Mouse (Mus musculus): ENCODE data around the gene Grhl1.
A peak's percentile ranks its signal among the peaks of the same experiment; 100 is the strongest.

Grhl1 gene

DNA sequence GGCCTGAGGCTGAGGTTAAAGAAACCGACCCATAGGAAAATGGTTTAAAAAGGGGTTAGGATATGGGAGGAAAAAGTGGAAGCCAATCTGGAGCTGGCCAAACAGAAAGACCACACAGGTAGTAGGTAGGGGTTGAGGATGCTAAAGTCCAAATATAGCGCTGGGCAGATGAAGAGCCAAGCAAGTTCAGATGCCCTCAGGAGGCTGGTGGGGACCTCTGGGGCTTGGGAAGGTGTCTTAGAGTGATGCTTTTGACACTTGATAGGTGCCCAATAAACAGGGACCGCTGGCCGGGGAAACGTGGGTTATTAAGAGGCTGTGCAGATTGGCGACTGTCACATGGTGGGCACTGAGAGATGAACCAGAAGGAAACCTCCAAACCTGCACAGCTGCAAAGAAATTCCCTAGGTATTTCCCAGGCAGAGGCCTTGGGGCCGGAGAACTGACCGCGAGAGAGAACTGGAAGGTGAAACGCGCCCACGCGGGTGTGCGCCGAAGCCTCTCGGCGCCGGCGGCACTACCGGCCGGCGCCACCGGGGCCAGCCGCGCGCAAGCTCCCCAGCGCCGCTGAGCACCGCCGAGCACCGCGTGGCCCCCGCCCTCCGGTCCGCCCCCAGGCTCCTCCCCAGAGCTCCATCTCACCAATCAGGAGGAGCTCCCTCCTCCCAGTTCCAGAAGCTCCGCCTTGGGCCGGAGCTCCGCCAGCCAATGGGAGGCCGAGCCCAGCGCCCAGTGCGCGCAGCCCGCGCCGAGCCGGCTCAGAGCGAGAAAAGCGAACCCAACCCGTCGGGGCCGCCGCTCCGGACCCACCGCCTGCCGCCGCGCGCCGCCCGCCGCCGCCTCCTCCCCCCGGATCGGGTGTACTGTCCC lies at the start of gene Grhl1:
Grhl1 (plus strand) TSS at position 761 of the 870 bp plus-strand sequence.
- peak; percentile 83 to 91 for DNase-seq

DNA sequence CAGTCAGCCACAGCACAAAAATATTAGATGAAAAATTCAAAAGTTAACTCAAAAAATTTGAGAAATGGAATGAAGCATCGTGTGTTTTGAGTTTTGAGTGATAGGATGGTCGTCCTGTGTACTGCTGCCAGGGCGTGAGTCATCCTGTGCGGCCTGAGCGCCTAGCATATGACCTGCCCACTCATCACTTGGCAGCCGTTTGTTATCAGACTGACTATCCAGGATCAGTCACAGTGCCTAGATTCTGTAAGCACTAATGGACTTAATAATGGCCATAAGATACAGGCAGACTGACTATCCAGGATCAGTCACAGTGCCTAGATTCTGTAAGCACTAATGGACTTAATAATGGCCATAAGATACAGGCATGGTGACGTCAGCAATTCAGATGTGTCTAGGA lies 47.0 kb upstream of the Grhl1 start:
- peak; percentile 10 to 16 for DNase-seq

DNA sequence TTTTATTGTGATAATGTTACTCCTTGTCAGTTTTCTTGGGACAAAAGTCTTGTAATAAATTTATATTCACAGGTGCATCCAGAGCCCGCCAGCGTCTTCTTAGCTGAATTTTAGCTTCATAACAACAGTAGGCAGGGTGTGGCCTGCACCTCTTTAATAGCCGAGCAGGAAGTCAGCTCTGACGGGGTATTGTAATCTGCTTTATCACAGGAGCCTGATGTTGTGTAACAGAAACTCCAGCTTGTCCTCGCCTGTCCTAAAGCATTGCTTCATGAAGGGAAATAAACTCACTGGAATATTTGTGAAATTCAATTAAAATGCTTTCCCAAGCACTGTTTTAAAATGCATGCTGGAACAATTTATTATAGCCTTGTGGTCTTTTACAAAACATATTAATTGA lies 35.7 kb upstream of the Grhl1 start:
- no peak for DNase-seq

DNA sequence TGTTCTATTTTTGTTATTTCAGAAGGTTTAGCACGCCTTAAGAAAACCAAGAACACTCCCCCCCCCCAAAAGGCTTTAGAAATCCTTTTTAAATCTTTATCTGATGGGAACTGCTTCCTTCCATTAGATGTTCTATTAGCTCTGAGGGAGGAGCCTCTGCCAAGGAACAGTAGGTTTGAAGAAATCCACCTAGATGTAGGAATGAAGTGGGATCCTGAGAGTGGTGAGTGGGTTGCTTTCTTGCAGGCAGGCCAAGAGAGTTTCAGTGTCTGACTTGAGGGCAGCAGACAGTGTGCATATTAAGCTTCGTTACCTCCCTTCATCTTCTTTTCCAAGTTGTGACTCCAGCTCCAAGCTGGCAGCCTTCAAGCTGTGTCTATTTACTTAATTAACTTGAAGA lies 34.9 kb upstream of the Grhl1 start:
- no peak for DNase-seq

DNA sequence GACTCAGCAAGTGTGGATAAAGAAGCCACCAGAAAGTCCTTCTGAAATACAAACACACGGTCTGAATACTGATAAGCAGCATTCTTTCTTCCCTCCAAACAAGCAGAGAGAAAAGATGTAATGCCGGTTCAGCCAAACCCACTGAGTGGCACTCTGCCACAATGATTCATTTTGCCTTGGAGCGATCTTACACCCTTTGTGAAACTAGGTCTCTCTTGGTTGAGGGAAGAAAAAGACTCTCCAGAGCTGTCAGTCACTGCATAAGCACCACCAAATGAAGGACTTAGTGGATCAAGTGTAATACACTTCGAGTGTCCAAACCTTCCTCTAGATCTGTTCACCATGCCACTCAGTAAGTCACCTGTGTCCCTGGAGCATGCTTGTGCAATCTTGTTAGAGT lies 34.1 kb upstream of the Grhl1 start:
- no peak for DNase-seq

DNA sequence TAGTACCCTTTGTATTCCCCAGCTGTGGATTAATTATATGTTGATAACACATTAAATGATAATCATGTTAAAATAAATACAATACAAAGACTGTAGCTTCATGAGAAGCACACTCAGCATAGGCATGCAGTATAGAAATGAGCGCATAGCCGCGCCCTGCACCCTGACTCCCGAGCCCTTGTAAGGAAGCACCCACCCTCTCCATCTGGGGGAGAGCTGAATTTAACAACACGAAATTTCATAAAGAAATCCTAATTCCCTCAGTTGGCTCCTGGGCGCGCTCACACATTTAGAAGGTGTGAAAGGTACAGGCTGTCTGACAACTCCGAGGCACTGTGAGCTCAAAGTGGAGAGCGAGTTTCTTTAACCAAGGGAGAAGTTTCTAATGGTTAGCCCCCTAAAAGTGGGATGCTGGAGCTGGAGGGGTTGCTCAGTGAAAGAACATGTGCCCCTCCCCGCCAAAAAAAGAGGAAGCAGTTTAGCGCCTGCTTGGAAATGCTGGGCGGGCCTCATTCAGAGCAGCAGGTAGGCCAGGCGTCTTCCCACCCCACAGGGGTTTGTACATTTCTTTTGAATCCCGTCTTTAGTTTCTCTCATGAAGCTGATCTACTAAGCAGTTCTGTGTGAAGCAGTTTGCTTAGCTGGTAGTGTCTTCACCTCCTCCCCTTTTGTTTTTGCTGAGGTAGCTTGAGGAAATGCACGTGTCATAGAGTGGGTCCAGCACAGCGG lies 30.5 kb upstream of the Grhl1 start:
- no peak for DNase-seq

DNA sequence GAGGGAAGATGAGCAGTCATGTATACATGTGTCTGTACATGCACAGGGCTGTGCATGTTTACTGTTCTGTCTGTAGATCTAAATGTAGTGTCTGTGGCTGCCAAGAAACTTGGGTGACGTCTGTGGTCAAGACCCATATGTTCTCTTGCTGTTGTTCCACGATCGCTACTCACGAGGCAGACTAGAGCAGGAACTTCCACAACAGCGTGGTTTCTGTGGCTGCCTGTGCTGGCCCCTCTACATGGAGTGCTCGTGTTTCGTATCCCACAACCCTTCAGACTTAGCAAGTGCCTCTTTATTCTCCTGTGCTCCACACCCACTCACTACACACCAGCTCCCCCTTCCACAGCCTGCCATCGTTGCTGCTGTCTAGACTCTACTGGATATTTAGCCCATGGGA lies 24.4 kb upstream of the Grhl1 start:
- no peak for DNase-seq

DNA sequence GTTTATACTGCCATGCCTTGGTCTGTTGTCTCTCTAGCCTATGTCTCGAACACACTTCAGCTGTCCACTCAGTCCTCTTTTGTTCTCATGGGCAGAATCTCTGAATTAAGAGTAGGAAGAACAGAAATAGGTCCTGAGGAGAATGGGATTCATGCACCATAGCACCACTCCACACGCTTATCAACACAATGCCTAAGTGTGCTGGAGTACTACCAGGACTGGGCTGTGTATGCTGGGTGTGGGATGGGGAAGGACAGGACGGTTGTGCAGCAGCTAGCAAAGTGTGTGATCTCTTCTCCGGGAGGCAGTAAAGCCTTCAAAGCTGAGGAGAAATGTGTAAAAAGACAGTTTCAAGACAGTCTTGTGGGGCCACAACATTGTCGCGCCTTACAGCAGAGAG lies 23.2 kb upstream of the Grhl1 start:
- DNase-seq = no peak

DNA sequence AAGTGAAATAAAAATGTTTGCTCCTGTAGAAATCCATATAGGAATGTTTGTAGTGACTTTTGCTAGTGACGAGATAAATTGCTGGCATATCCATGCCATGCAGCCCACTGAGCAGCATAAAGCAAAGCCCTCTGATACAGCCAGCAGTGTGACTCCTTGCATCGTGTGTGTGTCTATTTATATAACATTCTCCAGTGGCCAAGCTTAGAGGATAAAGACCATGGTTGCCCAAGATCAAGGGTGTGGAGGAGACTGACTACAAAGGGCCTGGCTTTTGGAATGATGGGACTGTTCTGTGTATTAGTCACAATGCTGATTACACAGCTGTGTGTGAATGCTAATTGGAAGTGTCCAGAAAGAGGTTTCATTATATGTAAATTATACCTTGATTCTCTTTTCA lies 19.6 kb upstream of the Grhl1 start:
- DNase-seq = no peak

DNA sequence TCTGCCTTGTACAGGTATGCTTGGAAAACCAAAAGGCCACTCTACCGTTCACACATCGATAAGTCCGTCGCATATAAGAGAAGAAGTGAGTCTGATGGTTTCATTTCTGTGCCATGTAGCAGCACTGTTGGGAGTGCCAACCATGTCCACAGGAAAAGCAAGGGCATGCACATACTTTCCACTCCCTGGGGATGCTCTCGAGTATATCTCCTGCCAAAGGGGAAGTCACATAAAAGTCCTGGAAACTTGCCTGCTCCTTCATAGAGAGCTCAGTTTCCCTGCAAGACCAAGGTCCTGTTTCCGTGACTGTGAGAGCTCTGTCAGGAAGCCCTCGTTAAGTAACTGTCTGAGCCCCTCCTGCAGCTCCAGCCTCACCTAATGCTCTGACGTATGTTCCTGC lies 16.1 kb upstream of the Grhl1 start:
- DNase-seq = no peak

DNA sequence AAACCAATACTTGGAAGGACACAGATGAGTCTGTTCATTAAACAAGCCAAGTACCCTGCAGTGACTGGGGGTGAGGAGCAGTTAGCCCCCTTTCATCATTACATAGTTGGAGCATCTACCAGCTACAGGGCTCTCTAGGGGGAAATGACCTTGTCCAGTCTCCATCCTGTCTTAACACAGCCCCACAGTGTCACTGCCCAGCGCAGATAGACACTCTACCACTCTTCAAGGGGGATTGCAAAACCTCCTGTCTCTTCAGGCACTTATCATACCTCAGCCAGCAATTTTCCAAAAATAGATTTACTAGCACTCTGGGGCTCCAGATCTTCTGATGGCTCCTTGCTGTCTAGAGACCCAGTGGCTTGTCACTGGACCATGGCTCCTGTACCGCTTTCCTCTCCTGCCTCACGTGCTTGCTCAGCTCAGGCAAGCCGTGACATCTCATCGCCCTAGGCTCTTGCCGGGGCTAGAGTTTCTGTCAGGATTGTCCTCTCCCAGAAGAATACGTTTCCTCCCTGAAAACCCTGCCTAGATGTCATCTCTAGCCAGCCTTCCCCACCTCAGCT lies 8.6 kb upstream of the Grhl1 start:
- DNase-seq = no peak

DNA sequence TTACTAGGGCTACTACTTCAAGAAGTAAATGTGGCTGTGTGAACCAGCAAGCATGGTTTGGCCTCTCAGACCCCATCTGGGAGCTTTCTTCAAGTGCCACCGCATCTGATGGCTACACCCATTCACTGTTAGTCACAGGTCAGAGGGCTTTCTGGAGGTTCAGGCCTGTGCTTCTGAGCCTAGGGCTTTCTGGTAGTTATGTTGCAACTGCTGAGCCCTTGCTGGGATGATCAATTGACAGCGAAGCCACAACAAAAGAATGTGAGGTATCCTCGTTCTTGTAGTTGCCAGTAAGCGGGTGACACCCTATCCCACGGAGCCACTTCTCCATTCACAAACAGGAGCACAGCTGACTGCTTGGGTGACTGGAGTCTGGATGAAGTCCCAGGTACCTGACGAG lies 6.8 kb upstream of the Grhl1 start:
- DNase-seq = no peak

DNA sequence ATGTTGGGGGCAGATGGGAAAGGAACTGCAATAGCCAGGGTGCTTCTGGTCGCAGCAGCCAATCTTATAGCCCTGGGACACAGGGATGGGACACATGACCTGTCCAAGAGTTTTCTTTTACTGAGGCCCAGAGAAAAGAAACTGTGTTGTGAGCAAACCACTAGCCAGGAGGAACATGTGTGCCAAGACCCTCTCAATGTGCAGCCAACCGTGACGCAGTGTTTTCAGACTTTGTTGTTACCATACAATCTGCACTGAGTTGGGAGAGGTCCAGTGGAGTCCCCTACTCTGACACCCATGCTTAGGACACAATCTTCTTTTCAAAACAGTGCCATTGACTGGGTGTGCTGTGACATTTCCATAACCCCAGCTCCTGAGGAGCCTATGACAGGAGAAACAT lies 4.5 kb upstream of the Grhl1 start:
- no peak for DNase-seq

DNA sequence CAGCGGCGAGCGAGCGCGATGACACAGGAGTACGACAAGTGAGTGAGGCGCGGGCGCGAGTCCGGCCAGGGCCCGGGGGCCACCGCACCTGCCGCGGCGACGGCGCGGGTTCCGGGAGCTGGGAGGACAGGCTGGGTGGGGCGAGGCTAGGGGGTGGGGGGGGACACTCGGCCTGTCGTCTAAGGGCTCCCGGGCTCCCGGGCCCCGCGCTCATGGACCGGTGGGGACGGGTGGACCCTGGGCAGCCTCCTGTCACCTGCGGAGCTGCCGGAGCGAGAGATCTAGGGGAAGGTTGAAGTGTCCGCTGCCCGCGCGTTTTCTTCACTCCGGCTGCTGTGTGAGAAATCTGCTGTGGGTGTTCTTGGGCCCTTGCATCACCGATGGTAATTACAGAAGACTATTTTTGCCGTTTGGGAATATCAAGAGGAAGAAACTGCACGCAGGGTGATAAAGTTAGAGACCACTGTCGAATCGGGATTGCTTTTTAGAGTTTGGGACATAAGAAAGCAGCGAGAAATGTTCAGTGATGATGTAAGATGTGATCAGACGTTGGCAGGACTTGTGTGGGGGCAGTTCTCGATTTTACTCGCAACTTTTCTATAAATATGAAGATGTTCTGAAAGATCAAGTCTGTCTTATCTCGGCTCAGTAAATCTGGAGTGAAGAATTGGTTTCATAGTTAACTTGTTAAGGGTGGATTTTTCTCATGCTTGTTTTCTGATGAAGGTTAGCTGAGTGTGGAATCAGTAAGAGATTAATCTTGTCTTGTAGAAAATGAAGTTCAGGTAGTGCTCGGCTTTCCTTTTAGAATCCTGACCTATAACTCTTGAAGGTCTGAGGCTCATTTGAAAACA lies 565 bp downstream of the Grhl1 start:
- DNase-seq = no peak

DNA sequence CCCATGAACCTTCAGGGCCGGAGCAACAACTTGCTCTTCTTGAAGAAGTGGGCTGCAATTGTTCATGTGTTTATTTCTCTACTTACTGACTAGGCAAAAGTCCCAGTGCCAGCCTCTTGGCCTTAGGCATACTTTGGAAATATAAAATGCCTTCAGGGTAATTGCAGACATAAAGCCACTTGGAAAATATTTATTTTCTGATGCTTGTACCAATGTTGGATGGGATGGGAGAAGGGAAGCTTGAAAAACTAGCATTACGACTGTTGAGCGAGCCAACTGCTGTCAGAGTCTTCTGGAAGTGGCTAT lies 1.1 kb downstream of the Grhl1 start:
- no peak for DNase-seq

DNA sequence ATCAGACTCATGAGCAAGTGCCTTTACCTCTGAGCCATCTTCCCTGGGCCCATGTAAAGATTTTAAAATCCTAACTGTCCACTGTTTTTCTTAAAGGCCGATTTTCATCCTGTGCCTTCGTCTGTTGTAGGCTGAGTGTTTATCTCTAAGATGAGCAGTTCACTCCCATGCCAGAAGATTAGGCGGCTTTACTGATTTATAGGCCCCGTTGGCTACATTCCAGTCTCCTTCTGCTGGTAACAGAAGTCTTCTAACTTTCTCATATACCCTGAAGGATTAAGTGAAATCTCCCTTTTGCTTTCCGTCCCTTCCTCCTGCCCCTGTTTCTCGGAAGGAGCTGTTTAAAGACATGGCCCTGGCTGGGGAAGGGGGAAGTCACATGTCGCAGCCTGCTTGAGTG lies 2.8 kb downstream of the Grhl1 start:
- DNase-seq = no peak

DNA sequence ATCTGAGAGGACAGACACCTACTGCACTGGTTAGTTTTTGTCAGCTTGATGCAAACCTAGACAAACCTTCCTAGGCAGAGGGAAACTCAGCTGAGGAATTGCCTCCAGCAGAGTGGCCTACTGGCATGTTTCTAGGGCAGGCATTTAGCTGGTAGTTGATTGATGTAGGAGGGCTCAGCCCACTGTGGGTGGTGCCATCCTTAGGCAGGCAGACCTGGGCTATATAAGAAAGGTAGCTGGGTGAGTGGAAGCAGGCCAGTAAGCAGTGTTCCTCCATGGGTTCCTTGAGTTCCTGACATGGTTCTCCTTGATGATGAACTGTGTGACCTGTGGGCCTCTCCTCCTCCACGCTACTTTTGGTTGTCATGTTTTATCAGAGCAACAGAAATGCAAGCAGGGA lies 8.4 kb downstream of the Grhl1 start:
- DNase-seq = no peak

DNA sequence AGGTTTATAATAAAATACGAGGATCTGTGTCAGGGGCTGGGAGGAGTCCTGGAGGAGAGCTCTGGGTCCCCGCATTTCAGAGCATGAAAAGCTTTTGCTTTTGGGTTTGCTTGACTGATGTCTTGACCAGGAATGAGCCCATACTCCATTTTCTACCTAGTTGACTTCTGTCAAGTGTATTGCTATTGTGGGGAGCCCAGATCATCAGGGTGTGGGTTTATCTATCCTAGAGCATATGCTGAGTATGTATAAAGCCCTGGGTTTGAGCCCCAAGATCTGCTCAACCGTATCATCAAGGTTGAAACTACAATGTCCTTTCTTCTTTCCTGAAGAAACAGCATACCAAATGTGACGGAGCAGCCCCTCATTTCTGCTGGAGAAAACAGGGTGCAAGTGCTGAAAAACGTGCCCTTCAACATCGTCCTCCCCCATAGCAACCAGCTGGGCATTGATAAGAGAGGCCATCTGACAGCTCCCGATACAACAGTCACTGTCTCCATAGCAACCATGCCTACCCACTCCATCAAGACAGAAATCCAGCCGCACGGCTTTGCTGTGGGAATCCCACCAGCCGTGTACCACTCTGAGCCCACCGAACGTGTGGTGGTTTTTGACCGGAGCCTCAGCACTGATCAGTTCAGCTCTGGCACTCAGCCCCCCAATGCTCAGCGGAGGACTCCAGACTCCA lies 9.1 kb downstream of the Grhl1 start:
- DNase-seq = no peak

DNA sequence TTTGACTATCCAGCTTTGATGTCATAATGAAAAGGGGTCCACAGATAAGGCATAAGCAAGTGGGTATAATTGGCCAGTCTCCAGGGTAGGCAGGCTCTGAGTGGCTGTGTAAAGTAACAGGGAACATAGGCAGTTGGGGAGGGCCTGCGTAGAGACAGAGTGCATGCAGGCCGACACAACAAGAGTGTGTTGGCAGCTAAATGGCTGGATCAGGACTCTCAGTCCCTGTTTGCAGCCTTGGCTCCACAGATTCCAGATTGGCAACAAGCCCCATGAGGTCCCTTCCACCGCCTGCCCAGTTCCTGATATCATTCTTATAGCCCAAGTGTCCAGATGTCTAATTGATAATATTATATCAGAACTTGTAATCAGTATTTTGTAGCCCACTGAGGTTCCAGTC lies 11.6 kb downstream of the Grhl1 start:
- no peak for DNase-seq

DNA sequence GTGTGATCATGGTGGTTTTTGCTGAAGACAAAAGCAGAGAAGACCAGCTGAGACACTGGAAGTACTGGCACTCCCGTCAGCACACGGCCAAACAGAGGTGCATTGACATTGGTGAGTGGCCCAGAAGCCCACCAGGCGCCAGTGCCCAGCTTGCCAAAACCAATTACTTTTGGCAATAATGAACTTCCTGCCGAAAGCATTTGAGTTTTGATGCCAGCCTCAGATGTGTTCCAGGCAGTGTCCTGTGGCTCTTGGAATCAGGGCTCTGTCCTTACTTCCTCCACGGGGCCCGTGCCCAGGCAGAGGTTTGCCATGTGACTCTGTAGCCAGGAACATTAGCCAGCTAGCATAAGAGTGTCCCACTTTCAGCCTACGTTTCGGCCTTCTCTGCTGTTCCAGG lies 12.8 kb downstream of the Grhl1 start:
- no peak for DNase-seq

DNA sequence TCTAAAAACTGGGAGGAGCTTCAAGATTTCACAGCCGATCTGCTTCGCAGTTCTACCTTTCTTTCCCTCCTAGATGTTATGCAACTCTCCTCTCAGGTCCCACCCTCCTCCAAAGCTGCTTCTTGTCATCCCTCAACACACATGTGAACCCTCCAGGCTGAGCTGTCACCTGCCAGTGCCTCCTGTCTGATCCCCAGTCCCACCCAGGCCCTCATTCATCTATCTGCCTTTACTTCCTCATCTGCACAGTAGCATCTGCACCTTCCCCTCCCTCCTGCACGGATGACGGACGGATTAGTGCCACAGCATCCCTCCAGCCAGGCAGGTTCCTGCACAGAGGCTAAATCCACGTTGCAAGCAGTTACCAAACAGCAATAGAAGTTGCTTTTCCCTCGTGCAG lies 14.1 kb downstream of the Grhl1 start:
- no peak for DNase-seq

DNA sequence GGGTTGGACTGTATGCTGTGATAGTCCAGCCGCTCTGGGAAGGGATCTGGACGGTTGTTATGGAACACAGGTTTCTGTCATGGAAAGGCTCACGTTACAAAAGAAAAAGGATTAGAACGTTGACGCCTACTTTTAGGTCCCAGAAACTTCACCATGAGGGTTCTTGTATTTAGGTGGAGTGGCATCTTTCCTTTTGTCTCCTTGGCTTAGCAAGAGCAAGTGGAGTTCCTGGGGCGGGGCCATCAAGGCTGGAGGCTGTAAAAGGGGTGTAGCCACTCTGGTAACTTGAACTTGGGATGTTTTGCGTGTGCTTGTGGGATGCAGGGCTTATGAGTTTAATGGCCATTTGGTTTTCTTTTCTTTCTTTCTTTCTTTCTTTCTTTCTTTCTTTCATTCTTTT lies 18.3 kb downstream of the Grhl1 start:
- DNase-seq = no peak

DNA sequence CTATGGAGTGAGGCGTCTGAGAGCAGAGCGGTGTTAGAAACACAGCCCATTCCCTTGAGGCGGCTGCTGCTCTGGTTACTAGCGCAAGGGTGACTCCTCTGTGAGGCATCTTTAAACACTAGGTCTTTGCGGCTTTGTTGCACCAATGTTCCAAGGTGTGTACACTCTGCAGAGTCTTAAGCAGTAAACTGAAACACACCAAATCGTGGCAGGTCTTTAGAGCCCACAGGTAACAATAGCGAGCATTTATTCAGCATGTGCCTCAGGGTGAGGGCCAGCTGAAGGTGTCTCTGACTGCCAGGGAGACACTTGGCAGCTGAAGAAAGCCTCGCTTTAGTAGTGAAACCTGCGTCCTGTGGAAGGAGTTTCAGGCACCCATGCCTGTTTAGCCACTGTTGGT lies 20.0 kb downstream of the Grhl1 start:
- DNase-seq = no peak
